Mouse (Mus musculus) bone marrow macrophage, adult 2 months (primary cell): ENCODE measurements at regions not wholly inside any gene's neighbourhood (a gene's known extent, or its start where the extent isn't known, plus 50 kb on each side); places are given as distances from the start of the nearest gene placed in this dataset.

Experiments used
- CTCF ChIP-seq: IDR thresholded peaks from 2 replicates; pipeline ENCODE4 v1.5.1; 2012; ENCODE audit warnings: low read depth, mild to moderate bottlenecking, low read length, moderate library complexity
- POLR2A ChIP-seq: IDR thresholded peaks from 2 replicates; pipeline ENCODE4 v1.6.1; 2012; ENCODE audit warnings: mild to moderate bottlenecking, low read depth, low read length, borderline replicate concordance

- TF ChIP-seq CTCF (no peak), POLR2A (no peak)
These were observed 209.9 kb upstream of the Negr1 start for GRCm38 (mm10) chr3:156351727-156352126.
